Mouse (Mus musculus): ENCODE results near the gene Mad1l1. TPM values are rescaled to one million over a fixed set of nuclear protein-coding genes. Genes with fewer than 3 reads are reported as not detected.

The Mad1l1 gene
- polyA plus RNA-seq, 1 experiment from 2014 or later, result 37.4 TPM

DNA sequence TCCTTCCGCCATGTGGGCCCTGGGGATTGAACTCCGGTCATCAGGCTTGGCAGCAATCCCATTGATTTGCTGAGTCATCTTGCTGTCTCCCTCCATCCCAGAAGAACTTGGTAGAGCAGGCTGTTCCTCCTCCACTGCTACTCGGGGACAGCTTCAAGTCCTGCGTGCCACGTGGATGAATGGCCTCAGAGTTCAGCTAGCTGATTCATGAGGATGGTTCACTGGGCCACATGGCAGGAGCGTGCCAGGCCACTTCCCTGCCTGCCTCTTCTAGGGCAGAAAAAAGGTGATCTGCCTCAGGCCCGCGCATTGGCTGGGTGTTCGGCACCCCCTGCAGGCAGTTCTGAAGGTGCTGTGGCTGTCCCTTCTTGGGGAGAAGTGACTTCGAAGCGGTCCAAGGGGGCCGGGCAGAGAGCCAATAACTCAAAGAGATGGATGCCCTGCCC lies 351.1 kb downstream of the Mad1l1 start:
- no peak for ATAC-seq (ENCODE audit: insufficient read depth, low FRiP score)
- H3K36me3 ChIP-seq (ENCODE audit: control insufficient read depth, insufficient read depth, low read length), result no peaks in the 10 kb centered on the region
- 37% methylated on average over 12 of the region's 12 CpGs for WGBS
- H3K27ac ChIP-seq (ENCODE audit: low read length), result no peak overlapping the region
- no peaks in the 10 kb centered on the region for H3K4me1 ChIP-seq (ENCODE audit: control insufficient read depth, insufficient read depth, low read length)
- no peak overlapping the region for H3K4me3 ChIP-seq (replicated peaks; ENCODE audit: low read length)
- no peak overlapping the region for H3K4me2 ChIP-seq (ENCODE audit: low read depth, low read length)
- H3K27me3 ChIP-seq (ENCODE audit: control insufficient read depth, insufficient read depth, low read length), result peaks cover 9% of the 10 kb centered on the region; the same call in 1 of the 2 replicates
- no peak overlapping the region for H3K9ac ChIP-seq (ENCODE audit: low read length)
- H3K9me3 ChIP-seq (replicated peaks; ENCODE audit: control insufficient read depth, low read length), result no peaks in the 10 kb centered on the region

DNA sequence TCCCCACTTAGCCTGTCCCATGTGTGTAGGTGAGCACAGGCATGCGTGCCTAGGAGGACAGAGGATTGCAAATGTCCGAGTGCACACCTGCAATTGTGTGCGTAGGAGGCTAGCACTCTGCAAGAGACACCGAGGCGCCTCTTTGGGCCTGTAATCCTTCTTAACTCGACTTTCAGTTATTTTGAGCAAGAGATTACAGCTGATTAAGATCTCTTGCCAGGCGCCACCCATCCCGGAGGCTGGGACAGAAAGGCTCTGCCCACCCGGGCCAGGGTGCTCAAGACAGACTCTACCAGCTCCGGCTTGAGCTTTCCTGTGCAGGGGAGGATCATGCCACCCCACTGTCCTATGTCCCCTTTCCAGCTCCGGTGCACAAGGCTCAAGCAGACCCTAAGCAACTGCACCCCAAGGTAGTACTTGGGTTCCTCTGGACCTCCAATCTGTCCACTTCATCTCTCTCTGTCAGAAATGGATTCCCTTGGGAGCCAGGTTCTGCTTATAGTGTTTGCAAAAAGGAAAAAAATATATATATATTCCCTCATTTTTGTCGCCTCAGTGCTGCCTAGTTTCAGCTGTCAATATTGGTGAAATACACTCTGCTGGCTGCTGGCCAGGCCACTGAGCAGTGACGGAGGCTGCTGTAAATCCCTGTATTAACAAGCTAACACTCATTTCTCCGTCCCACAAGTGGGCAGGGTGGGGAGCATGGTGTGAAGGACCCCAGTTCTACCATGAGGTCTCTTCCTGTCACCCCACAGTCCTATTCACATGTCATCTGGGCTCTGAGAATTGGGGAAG lies 352.0 kb downstream of the Mad1l1 start:
- Histone ChIP-seq H3K9me3 (replicated peaks; ENCODE audit: control insufficient read depth, low read length) (no peaks in the 10 kb centered on the region), H3K9ac (ENCODE audit: low read length) (no peak overlapping the region), H3K4me1 (ENCODE audit: control insufficient read depth, insufficient read depth, low read length) (no peaks in the 10 kb centered on the region), H3K4me2 (ENCODE audit: low read depth, low read length) (no peak overlapping the region), H3K36me3 (ENCODE audit: control insufficient read depth, insufficient read depth, low read length) (no peaks in the 10 kb centered on the region), H3K4me3 (replicated peaks; ENCODE audit: low read length) (no peak overlapping the region), H3K27ac (ENCODE audit: low read length) (no peak overlapping the region), H3K27me3 (ENCODE audit: control insufficient read depth, insufficient read depth, low read length) (peaks cover 9% of the 10 kb centered on the region; the same call in 1 of the 2 replicates)
- WGBS, result 70% methylated on average over 14 of the region's 14 CpGs
- no peak for ATAC-seq (ENCODE audit: insufficient read depth, low FRiP score)

DNA sequence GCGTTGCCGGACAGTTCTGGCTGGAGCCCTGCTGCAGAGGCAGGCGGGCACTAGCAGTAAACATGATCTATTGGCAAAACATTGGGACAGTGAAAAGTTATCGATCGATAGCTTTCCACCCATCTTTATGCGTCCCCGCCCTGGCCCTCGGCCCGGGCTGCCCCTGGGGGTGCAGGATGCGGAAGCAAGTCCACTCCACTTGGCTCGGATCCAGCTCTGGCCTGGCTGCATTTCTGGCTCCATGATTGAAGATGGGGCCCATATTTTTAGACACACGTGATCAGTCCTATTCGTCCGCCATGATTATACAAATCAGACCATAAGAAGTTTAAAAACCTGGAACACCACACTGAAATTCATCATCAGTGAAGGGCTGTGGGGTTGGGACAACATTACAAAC lies 355.8 kb downstream of the Mad1l1 start:
- ATAC-seq (ENCODE audit: insufficient read depth, low FRiP score), result peak; percentile 6; the same call in 1 of the 2 replicates
- no peaks in the 10 kb centered on the region for H3K36me3 ChIP-seq (ENCODE audit: control insufficient read depth, insufficient read depth, low read length)
- 72% methylated on average over 14 of the region's 14 CpGs for WGBS
- H3K4me2 ChIP-seq (ENCODE audit: low read depth, low read length), result no peak overlapping the region
- no peak overlapping the region for H3K4me3 ChIP-seq (replicated peaks; ENCODE audit: low read length)
- no peaks in the 10 kb centered on the region for H3K27me3 ChIP-seq (ENCODE audit: control insufficient read depth, insufficient read depth, low read length)
- H3K9me3 ChIP-seq (replicated peaks; ENCODE audit: control insufficient read depth, low read length), result no peaks in the 10 kb centered on the region
- no peaks in the 10 kb centered on the region for H3K4me1 ChIP-seq (ENCODE audit: control insufficient read depth, insufficient read depth, low read length)
- H3K27ac ChIP-seq (ENCODE audit: low read length), result no peak overlapping the region
- H3K9ac ChIP-seq (ENCODE audit: low read length), result no peak overlapping the region

DNA sequence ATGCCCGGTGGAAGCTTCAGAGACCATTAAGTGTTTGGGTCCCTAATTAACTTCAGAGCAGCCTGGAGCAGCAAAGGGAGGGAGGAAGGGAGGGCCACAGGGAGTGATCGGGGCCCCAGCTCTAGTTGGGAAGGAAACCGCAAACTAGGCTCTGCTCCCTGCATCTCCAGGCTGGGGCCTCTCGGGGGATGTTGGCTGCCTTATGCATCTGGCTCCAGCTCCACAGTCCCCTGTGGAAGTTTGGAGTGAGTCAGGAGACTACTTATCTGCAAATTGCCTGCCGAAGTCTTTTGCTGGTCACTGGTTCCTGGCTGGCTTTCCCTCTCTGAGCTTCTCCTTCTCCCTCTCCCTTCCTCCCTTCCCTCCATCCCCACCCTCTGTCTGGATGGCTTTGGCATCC lies 357.0 kb downstream of the Mad1l1 start:
- no peaks in the 10 kb centered on the region for H3K4me1 ChIP-seq (ENCODE audit: control insufficient read depth, insufficient read depth, low read length)
- 46% methylated on average over 5 of the region's 5 CpGs for WGBS
- no peak overlapping the region for H3K27ac ChIP-seq (ENCODE audit: low read length)
- H3K27me3 ChIP-seq (ENCODE audit: control insufficient read depth, insufficient read depth, low read length), result no peaks in the 10 kb centered on the region
- no peak; the same call in 1 of the 2 replicates for ATAC-seq (ENCODE audit: insufficient read depth, low FRiP score)
- H3K4me3 ChIP-seq (replicated peaks; ENCODE audit: low read length), result no peak overlapping the region
- H3K36me3 ChIP-seq (ENCODE audit: control insufficient read depth, insufficient read depth, low read length), result no peaks in the 10 kb centered on the region
- H3K9me3 ChIP-seq (replicated peaks; ENCODE audit: control insufficient read depth, low read length), result no peaks in the 10 kb centered on the region
- H3K9ac ChIP-seq (ENCODE audit: low read length), result no peak overlapping the region
- no peak overlapping the region for H3K4me2 ChIP-seq (ENCODE audit: low read depth, low read length)

DNA sequence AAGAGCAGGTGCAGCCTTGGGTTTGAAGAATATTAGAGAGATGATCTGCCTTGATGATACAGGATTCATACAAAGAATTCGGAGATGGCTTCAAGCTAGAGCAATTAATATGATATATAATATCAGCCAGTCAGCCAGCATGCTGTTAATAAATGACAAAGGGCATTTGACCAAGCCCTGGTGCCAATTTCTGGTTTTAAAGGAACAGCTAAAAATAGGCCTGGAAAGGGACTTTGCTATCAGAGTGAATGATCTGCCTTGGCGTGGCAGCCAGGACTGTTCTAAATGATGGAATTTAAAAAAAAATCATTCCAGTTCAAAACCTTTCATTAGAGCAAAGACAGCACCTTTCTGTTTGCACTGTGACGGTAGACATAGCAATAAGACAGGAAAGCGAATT lies 361.6 kb downstream of the Mad1l1 start:
- Histone ChIP-seq H3K4me1 (ENCODE audit: control insufficient read depth, insufficient read depth, low read length) (peaks cover 15% of the 10 kb centered on the region), H3K9me3 (replicated peaks; ENCODE audit: control insufficient read depth, low read length) (no peaks in the 10 kb centered on the region), H3K9ac (ENCODE audit: low read length) (no peak overlapping the region), H3K27ac (ENCODE audit: low read length) (no peak overlapping the region), H3K4me3 (replicated peaks; ENCODE audit: low read length) (no peak overlapping the region), H3K36me3 (ENCODE audit: control insufficient read depth, insufficient read depth, low read length) (no peaks in the 10 kb centered on the region), H3K27me3 (ENCODE audit: control insufficient read depth, insufficient read depth, low read length) (no peaks in the 10 kb centered on the region), H3K4me2 (ENCODE audit: low read depth, low read length) (no peak overlapping the region)
- 86% methylated on average over 4 of the region's 4 CpGs for WGBS
- ATAC-seq (ENCODE audit: insufficient read depth, low FRiP score), result no peak

Other genes starting within 250 kb of the Mad1l1 start
- gene Nudt1, start 104 bp upstream of the Mad1l1 start, polyA plus RNA-seq (2015; fragmentation: Nextera tagmentation; extraction: Ambion mirVana), result 37.0 and 38.4 TPM in 2 replicates
- gene Mrm2, start 10.3 kb upstream of the Mad1l1 start, polyA plus RNA-seq (2015; fragmentation: Nextera tagmentation; extraction: Ambion mirVana), result 16.0 and 17.2 TPM in 2 replicates
- 17.9 and 19.3 TPM in 2 replicates for gene Snx8, start 67.7 kb upstream of the Mad1l1 start, polyA plus RNA-seq (2015; fragmentation: Nextera tagmentation; extraction: Ambion mirVana)
- 64.3 and 72.7 TPM in 2 replicates for gene Eif3b, start 97.8 kb upstream of the Mad1l1 start, polyA plus RNA-seq (2015; fragmentation: Nextera tagmentation; extraction: Ambion mirVana)
- gene Gm4869, start 124.1 kb upstream of the Mad1l1 start, polyA plus RNA-seq (2015; fragmentation: Nextera tagmentation; extraction: Ambion mirVana), result not detected in 2 replicates
- 22.6 and 27.4 TPM in 2 replicates for gene Chst12, start 184.0 kb upstream of the Mad1l1 start, polyA plus RNA-seq (2015; fragmentation: Nextera tagmentation; extraction: Ambion mirVana)
- gene Grifin, start 243.5 kb upstream of the Mad1l1 start, polyA plus RNA-seq (2015; fragmentation: Nextera tagmentation; extraction: Ambion mirVana), result 0.71 TPM in 1 of 2 replicates, not detected in the other

All from stomach, embryonic 16.5 days (tissue).